In genomic region chr17:78202756-78203155, GRCm38 (mm10) we compare ENCODE assay signal across 9 mouse cellular contexts. TPM values are rescaled to one million over a fixed set of nuclear protein-coding genes. Genes with fewer than 3 reads are reported as not detected.
DNase-seq lines count a peak whose midpoint lies in the region; ATAC-seq and TF ChIP-seq lines count a peak whose summit lies in the region.
"Had no signal": no experiment of that assay in that cellular context is flagged by ENCODE, and none has a peak within 500 bp of the region (broad histone marks: within the 10 kb centered on the region; RNA-seq: fewer than 3 reads in every experiment).

No protein-coding gene starts in this region.

- no peaks in the 10 kb centered on the region for H3K27me3 ChIP-seq in kidney, embryonic 14.5 days (ENCODE audit: control insufficient read depth, insufficient read depth, low read length)
- peaks cover 19% of the 10 kb centered on the region for H3K27me3 ChIP-seq in hindbrain, embryonic 10.5 days (ENCODE audit: insufficient read depth, poor library complexity, severe bottlenecking)
- H3K27me3 ChIP-seq in midbrain, embryonic 12.5 days = 0 out of 2 replicates have a peak, but pooled peaks cover 3% of the 10 kb centered on the region

- peaks cover 18% of the 10 kb centered on the region for H3K4me1 ChIP-seq in kidney, embryonic 14.5 days (ENCODE audit: control insufficient read depth, insufficient read depth, low read length)
- H3K4me1 ChIP-seq in cortical plate, adult 2 months (ENCODE audit: control insufficient read depth, insufficient read depth, low read length) = peaks cover 6% of the 10 kb centered on the region
- peaks cover 54% of the 10 kb centered on the region for H3K4me1 ChIP-seq in hindbrain, embryonic 10.5 days (replicated peaks)
- H3K4me1 ChIP-seq in midbrain, embryonic 12.5 days = peaks cover 38% of the 10 kb centered on the region

- ATAC-seq in kidney, embryonic 14.5 days (ENCODE audit: low FRiP score, low TSS enrichment) = no peak
- ATAC-seq in midbrain, embryonic 12.5 days (ENCODE audit: low FRiP score, low read depth) = no peak

- TF ChIP-seq POLR2A in cortical plate, adult 2 months (IDR thresholded peaks at IDR 0.05; ENCODE audit: extremely low read depth, insufficient read depth, low read length) = no peak

- no peak overlapping the region for H3K27ac ChIP-seq in kidney, embryonic 14.5 days (ENCODE audit: low read depth, low read length)
- H3K27ac ChIP-seq in cortical plate, adult 2 months (ENCODE audit: insufficient read depth, low read length) = no peak overlapping the region
- no peak overlapping the region for H3K27ac ChIP-seq in hindbrain, embryonic 10.5 days
- H3K27ac ChIP-seq in midbrain, embryonic 12.5 days (replicated peaks) = no peak overlapping the region

- peak overlapping the region; percentile 80 for H3K4me3 ChIP-seq in kidney, embryonic 14.5 days (ENCODE audit: low read length)
- peak overlapping the region; percentile 58 for H3K4me3 ChIP-seq in cortical plate, adult 2 months (ENCODE audit: insufficient read depth, low read length)
- peak overlapping the region; percentile 91 for H3K4me3 ChIP-seq in hindbrain, embryonic 10.5 days
- peak overlapping the region; percentile 95 for H3K4me3 ChIP-seq in midbrain, embryonic 12.5 days

- no peak overlapping the region for H3K9ac ChIP-seq in kidney, embryonic 14.5 days (ENCODE audit: low read depth, low read length)
- H3K9ac ChIP-seq in midbrain, embryonic 12.5 days (replicated peaks) = peak overlapping the region; percentile 31; the same call in 1 of the 2 replicates

- H3K36me3 ChIP-seq in kidney, embryonic 14.5 days (ENCODE audit: control insufficient read depth, insufficient read depth, low read length) = no peaks in the 10 kb centered on the region
- no peaks in the 10 kb centered on the region for H3K36me3 ChIP-seq in hindbrain, embryonic 10.5 days
- no peaks in the 10 kb centered on the region for H3K36me3 ChIP-seq in midbrain, embryonic 12.5 days

- WGBS in kidney, embryonic 14.5 days = 36% methylated on average over 3 of the region's 3 CpGs
- WGBS in hindbrain, embryonic 10.5 days = 32% methylated on average over 3 of the region's 3 CpGs
- 46% methylated on average over 3 of the region's 3 CpGs for WGBS in midbrain, embryonic 12.5 days

- no peak for TF ChIP-seq CTCF in cortical plate, adult 2 months (IDR thresholded peaks at IDR 0.05; ENCODE audit: extremely low read depth, insufficient read depth, low read length)

- H3K4me2 ChIP-seq in kidney, embryonic 14.5 days (replicated peaks; ENCODE audit: low read depth, low read length) = peak overlapping the region; percentile 98
- peak overlapping the region; percentile 95 for H3K4me2 ChIP-seq in midbrain, embryonic 12.5 days (replicated peaks)

- no peaks in the 10 kb centered on the region for H3K9me3 ChIP-seq in kidney, embryonic 14.5 days (ENCODE audit: control insufficient read depth, low read length)
- H3K9me3 ChIP-seq in hindbrain, embryonic 10.5 days = no peaks in the 10 kb centered on the region
- H3K9me3 ChIP-seq in midbrain, embryonic 12.5 days = no peaks in the 10 kb centered on the region

- no peak for DNase-seq in kidney, postnatal 10 days
- DNase-seq in hindbrain, embryonic 10.5 days (ENCODE audit: low spot score) = no peak
- DNase-seq in gastrocnemius, adult 18-20 months (ENCODE audit: low spot score) = no peak
- no peak for DNase-seq in adrenal gland, adult 2 months
- no peak for DNase-seq in layer of hippocampus, adult 9-11 months
- DNase-seq: spleen, adult 18-20 months had no signal

RNA-seq across cellular contexts. Expression of gene Crim1, which starts 2.7 kb away (rescaled TPM):
- polyA plus RNA-seq in kidney, embryonic 14.5 days (2014; fragmentation: Nextera tagmentation; extraction: Ambion mirVana) = 6.1 and 9.4 TPM in 2 replicates
- 33.5 and 37.7 TPM in 2 replicates for polyA plus RNA-seq in cortical plate, adult 2 months (2012; rRNA removed)
- polyA plus RNA-seq in hindbrain, embryonic 10.5 days (2016; fragmentation: Nextera tagmentation; extraction: Ambion mirVana) = 3.4 and 4.3 TPM in 2 replicates
- 6.2 and 6.3 TPM in 2 replicates for polyA plus RNA-seq in midbrain, embryonic 12.5 days (2016; fragmentation: Nextera tagmentation; extraction: Ambion mirVana)
- 10 to 100 TPM; 53.6 to 74.0 TPM for total RNA-seq in gastrocnemius, adult 18-20 months (2021)
- total RNA-seq in adrenal gland, adult 2 months (2021) = 10 to 100 TPM; 30.8 to 32.5 TPM
- polyA plus RNA-seq in adrenal gland, adult 2 months (2012; rRNA removed) = 12.9 and 18.8 TPM in 2 replicates
